Mouse (Mus musculus) duodenum, adult 2 months (tissue): ENCODE results near the gene Fam240b. TPM values are rescaled to one million over a fixed set of nuclear protein-coding genes. Genes with fewer than 3 reads are reported as not detected.

Experiments used
- polyA plus RNA-seq: library from polyadenylated mRNA; depleted of rRNA; stranded (reverse); fragments of >200 nt; gene quantifications from 2 replicates; pipeline ENCODE4 v1.2.3, GENCODE M21; 2012; ENCODE audit warnings: low replicate concordance; rRNA removed

The Fam240b gene
- polyA plus RNA-seq, result not detected in 2 replicates

DNA sequence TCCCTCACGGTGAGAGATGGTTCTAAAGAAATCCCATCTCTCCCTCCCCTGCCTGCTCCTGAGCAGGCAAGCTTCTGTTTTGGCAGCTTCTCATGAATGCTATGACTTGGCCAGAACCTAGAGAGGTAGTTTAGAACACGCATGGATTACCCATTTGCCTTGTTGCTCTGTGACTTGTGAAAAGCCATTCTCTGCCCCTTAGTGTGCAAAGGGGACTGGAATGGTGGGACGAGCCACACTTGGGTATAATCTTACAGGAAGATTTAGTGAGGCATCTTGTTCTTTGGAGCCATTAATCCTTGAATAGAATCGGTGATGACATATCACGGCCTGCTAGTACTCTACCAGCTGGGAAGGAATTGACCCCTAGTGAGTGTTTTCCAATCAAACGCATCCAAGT lies at the start of gene Fam240b:
Fam240b (minus strand) TSS at position 101 of the 400 bp plus-strand sequence.

DNA sequence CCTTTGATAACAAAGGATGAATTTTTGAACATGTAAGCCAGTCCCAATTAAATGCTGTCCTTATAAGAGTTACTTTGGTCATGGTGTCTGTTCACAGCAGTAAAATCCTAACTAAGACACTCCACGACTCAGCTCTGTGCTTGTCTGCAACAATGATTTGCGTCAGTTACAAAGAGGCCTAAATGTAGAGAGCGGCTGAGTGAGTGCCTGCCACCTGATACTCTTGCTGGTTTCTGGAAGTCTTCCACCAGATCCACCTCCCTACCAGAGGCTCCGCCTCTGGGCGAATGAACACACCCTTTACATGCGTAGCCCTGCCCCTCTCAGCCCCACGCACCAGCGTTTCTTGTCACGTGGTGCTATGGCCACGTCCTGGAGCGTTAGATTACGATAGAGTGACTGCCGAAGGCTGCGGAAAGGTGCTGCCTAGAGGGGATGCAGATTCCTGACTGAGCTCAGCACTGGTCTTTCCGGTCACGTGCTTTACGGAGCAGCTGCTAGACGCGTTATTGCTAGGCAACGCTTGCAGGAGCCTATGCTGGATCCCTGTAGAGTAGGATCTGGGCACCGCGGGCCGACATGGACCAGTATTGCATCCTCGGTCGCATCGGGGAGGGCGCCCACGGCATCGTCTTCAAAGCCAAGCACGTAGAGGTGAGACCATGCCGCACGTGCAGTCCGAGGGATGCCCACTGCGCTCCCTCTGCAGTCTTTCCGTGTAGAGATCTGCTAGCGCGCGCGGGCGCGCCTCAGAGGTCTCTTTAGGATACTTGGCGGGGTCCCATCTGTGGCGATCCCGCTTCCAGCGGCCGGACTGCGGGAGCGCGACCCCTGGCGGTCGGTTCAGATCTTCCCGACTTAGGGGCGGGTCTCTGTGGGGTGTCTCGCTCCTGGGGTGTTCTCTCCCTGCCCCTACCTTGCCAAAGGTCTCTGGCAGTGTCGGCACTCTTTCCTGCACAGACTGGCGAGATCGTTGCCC lies 65.3 kb downstream of the Fam240b start, which contains the start of gene Cdk20:
Cdk20 (plus strand) TSS at position 298 of the 979 bp plus-strand sequence.

Other genes starting within 250 kb of the Fam240b start
- 1.1 and 1.7 TPM in 2 replicates for gene Cdc14b, start 222.5 kb downstream of the Fam240b start, polyA plus RNA-seq
- gene Aaed1, start 185.1 kb downstream of the Fam240b start, polyA plus RNA-seq, result 2.0 and 3.0 TPM in 2 replicates
- gene Ctsl, start 126.9 kb downstream of the Fam240b start, polyA plus RNA-seq, result 10.7 and 20.3 TPM in 2 replicates
- 8.8 and 10.8 TPM in 2 replicates for gene Cdk20, start 65.5 kb downstream of the Fam240b start, polyA plus RNA-seq